Mouse (Mus musculus) bone marrow macrophage, adult 2 months (primary cell): ENCODE measurements around the gene Mup21.
"Not testable (repeated sequence)": the region's sequence is repeated elsewhere in the genome, so short reads cannot be mapped to it uniquely, and the experiment has no call there.

Source experiments
- CTCF ChIP-seq: IDR thresholded peaks from 2 replicates; pipeline ENCODE4 v1.5.1; 2012; ENCODE audit warnings: low read depth, mild to moderate bottlenecking, low read length, moderate library complexity
- POLR2A ChIP-seq: IDR thresholded peaks from 2 replicates; pipeline ENCODE4 v1.6.1; 2012; ENCODE audit warnings: mild to moderate bottlenecking, low read depth, low read length, borderline replicate concordance

DNA sequence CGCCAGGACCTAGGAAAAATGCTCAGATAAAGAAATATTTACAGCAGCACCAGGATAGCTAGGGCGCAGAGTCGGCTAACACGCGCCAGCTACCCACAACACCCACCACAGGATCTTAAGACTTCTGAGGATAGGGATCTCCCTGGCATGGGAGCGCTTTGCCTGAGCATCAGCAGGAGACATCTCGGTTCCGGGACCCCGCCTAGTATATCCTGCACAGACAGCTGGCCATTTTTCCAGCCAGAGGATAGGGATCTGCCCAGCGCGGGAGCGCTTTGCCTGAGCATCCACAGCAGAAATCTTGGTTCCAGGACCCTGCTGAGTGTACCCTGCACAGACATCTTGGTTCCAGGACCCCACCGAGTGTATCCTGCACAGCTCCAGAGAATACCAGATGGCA is 17.0 kb upstream of the Mup21 start:
- not testable (repeated sequence) for TF ChIP-seq CTCF, POLR2A
